Mouse (Mus musculus): Measurements from ENCODE around the gene Nthl1. TPM values are rescaled to one million over a fixed set of nuclear protein-coding genes. Genes with fewer than 3 reads are reported as not detected.

Gene Nthl1
- polyA plus RNA-seq, 1 experiment from 2014 or later: 20.0 TPM

- Histone ChIP-seq H3K4me1 (replicated peaks; ENCODE audit: control insufficient read depth, insufficient read depth, low read length) (no peaks in the 10 kb centered on the region), H3K9ac (ENCODE audit: low read length) (no peak overlapping the region), H3K27me3 (ENCODE audit: control insufficient read depth, insufficient read depth, low read length) (no peaks in the 10 kb centered on the region), H3K4me2 (ENCODE audit: low read depth, low read length, severe bottlenecking) (no peak overlapping the region), H3K4me3 (ENCODE audit: low read depth, low read length) (no peak overlapping the region), H3K27ac (ENCODE audit: low read depth, low read length) (no peak overlapping the region), H3K36me3 (ENCODE audit: control insufficient read depth, insufficient read depth, low read length) (peaks cover 13% of the 10 kb centered on the region; the same call in 1 of the 2 replicates), H3K9me3 (ENCODE audit: control insufficient read depth, low read length) (no peaks in the 10 kb centered on the region)
- WGBS: 93% methylated on average over 24 of the region's 24 CpGs
- DNase-seq (ENCODE audit: low spot score) (no peak), ATAC-seq (replicated peaks; ENCODE audit: low FRiP score) (no peak)
These were observed 45.1 kb downstream of the Nthl1 start for GRCm38 (mm10) chr17:24677500-24678080.

GRCm38 (mm10) chr17:24686514-24686913, 54.0 kb downstream of the Nthl1 start:
- Histone ChIP-seq H3K4me2 (ENCODE audit: low read depth, low read length, severe bottlenecking) (peak overlapping the region; percentile 32), H3K9ac (ENCODE audit: low read length) (no peak overlapping the region), H3K27ac (ENCODE audit: low read depth, low read length) (no peak overlapping the region), H3K27me3 (ENCODE audit: control insufficient read depth, insufficient read depth, low read length) (peaks cover 32% of the 10 kb centered on the region), H3K36me3 (ENCODE audit: control insufficient read depth, insufficient read depth, low read length) (no peaks in the 10 kb centered on the region), H3K4me1 (replicated peaks; ENCODE audit: control insufficient read depth, insufficient read depth, low read length) (0 out of 2 replicates have a peak, but pooled peaks cover 7% of the 10 kb centered on the region), H3K4me3 (ENCODE audit: low read depth, low read length) (no peak overlapping the region), H3K9me3 (ENCODE audit: control insufficient read depth, low read length) (no peaks in the 10 kb centered on the region)
- no peak for ATAC-seq (replicated peaks; ENCODE audit: low FRiP score)
- DNase-seq (ENCODE audit: low spot score): no peak
- WGBS: 20% methylated on average over 16 of the region's 16 CpGs

- Histone ChIP-seq H3K4me3 (ENCODE audit: low read depth, low read length) (peak overlapping the region; percentile 22; the same call in 1 of the 2 replicates), H3K4me1 (replicated peaks; ENCODE audit: control insufficient read depth, insufficient read depth, low read length) (0 out of 2 replicates have a peak, but pooled peaks cover 7% of the 10 kb centered on the region), H3K27me3 (ENCODE audit: control insufficient read depth, insufficient read depth, low read length) (peaks cover 32% of the 10 kb centered on the region), H3K36me3 (ENCODE audit: control insufficient read depth, insufficient read depth, low read length) (no peaks in the 10 kb centered on the region), H3K9me3 (ENCODE audit: control insufficient read depth, low read length) (no peaks in the 10 kb centered on the region), H3K9ac (ENCODE audit: low read length) (peak overlapping the region; percentile 43; the same call in 1 of the 2 replicates), H3K4me2 (ENCODE audit: low read depth, low read length, severe bottlenecking) (peak overlapping the region; percentile 44), H3K27ac (ENCODE audit: low read depth, low read length) (no peak overlapping the region)
- peak; percentile 59 for ATAC-seq (replicated peaks; ENCODE audit: low FRiP score)
- peak; percentile 74 for DNase-seq (ENCODE audit: low spot score)
- WGBS: 1% methylated on average over 24 of the region's 25 CpGs
These were observed 54.7 kb downstream of the Nthl1 start for GRCm38 (mm10) chr17:24687146-24687595.

GRCm38 (mm10) chr17:24687599-24687998, 55.1 kb downstream of the Nthl1 start:
- H3K4me1 ChIP-seq (replicated peaks; ENCODE audit: control insufficient read depth, insufficient read depth, low read length): 0 out of 2 replicates have a peak, but pooled peaks cover 7% of the 10 kb centered on the region

More at GRCm38 (mm10) chr17:24687599-24687998, 55.1 kb downstream of the Nthl1 start:
- no peak for ATAC-seq (replicated peaks; ENCODE audit: low FRiP score)
- H3K4me2 ChIP-seq (ENCODE audit: low read depth, low read length, severe bottlenecking): peak overlapping the region; percentile 44
- no peaks in the 10 kb centered on the region for H3K36me3 ChIP-seq (ENCODE audit: control insufficient read depth, insufficient read depth, low read length)
- DNase-seq (ENCODE audit: low spot score): no peak
- H3K27me3 ChIP-seq (ENCODE audit: control insufficient read depth, insufficient read depth, low read length): peaks cover 32% of the 10 kb centered on the region
- H3K9ac ChIP-seq (ENCODE audit: low read length): peak overlapping the region; percentile 43; the same call in 1 of the 2 replicates
- H3K27ac ChIP-seq (ENCODE audit: low read depth, low read length): no peak overlapping the region
- no peaks in the 10 kb centered on the region for H3K9me3 ChIP-seq (ENCODE audit: control insufficient read depth, low read length)
- H3K4me3 ChIP-seq (ENCODE audit: low read depth, low read length): peak overlapping the region; percentile 22; the same call in 1 of the 2 replicates
- 21% methylated on average over 23 of the region's 23 CpGs for WGBS

Small RNAs within 50 kb of the gene (microRNA-seq; reads per million reads assigned to microRNA genes)
- not detected for gene Gm24589 (ENCODE audit: insufficient number of aligned reads)

Other genes starting within 250 kb of the Nthl1 start
- gene Rnps1, start 218.1 kb upstream of the Nthl1 start, polyA plus RNA-seq (2014; fragmentation: Nextera tagmentation; extraction: Ambion mirVana): 441 and 443 TPM in 2 replicates
- gene Eci1, start 206.0 kb upstream of the Nthl1 start, polyA plus RNA-seq (2014; fragmentation: Nextera tagmentation; extraction: Ambion mirVana): 59.7 and 68.7 TPM in 2 replicates
- gene Dnase1l2, start 189.6 kb upstream of the Nthl1 start, polyA plus RNA-seq (2014; fragmentation: Nextera tagmentation; extraction: Ambion mirVana): 2.7 and 3.3 TPM in 2 replicates
- gene E4f1, start 162.4 kb upstream of the Nthl1 start, polyA plus RNA-seq (2014; fragmentation: Nextera tagmentation; extraction: Ambion mirVana): 28.8 and 31.4 TPM in 2 replicates
- 72.1 and 73.4 TPM in 2 replicates for gene Pgp, start 162.3 kb upstream of the Nthl1 start, polyA plus RNA-seq (2014; fragmentation: Nextera tagmentation; extraction: Ambion mirVana)
- gene Bricd5, start 158.8 kb upstream of the Nthl1 start, polyA plus RNA-seq (2014; fragmentation: Nextera tagmentation; extraction: Ambion mirVana): 0.41 and 0.44 TPM in 2 replicates
- gene Mlst8, start 153.6 kb upstream of the Nthl1 start, polyA plus RNA-seq (2014; fragmentation: Nextera tagmentation; extraction: Ambion mirVana): 33.8 and 34.0 TPM in 2 replicates
- 8.0 and 9.3 TPM in 2 replicates for gene Caskin1, start 144.1 kb upstream of the Nthl1 start, polyA plus RNA-seq (2014; fragmentation: Nextera tagmentation; extraction: Ambion mirVana)
- gene Traf7, start 104.7 kb upstream of the Nthl1 start, polyA plus RNA-seq (2014; fragmentation: Nextera tagmentation; extraction: Ambion mirVana): 113 and 123 TPM in 2 replicates
- gene Rab26, start 98.5 kb upstream of the Nthl1 start, polyA plus RNA-seq (2014; fragmentation: Nextera tagmentation; extraction: Ambion mirVana): 1.8 and 2.7 TPM in 2 replicates
- gene Pkd1, start 82.8 kb upstream of the Nthl1 start, polyA plus RNA-seq (2014; fragmentation: Nextera tagmentation; extraction: Ambion mirVana): 19.0 and 23.9 TPM in 2 replicates
- 77.6 and 87.4 TPM in 2 replicates for gene Tsc2, start 50 bp upstream of the Nthl1 start, polyA plus RNA-seq (2014; fragmentation: Nextera tagmentation; extraction: Ambion mirVana)
- 26.8 and 32.3 TPM in 2 replicates for gene Slc9a3r2, start 17.6 kb downstream of the Nthl1 start, polyA plus RNA-seq (2014; fragmentation: Nextera tagmentation; extraction: Ambion mirVana)
- gene Npw, start 25.8 kb downstream of the Nthl1 start, polyA plus RNA-seq (2014; fragmentation: Nextera tagmentation; extraction: Ambion mirVana): 0.32 TPM in 1 of 2 replicates, not detected in the other
- 37.6 and 38.4 TPM in 2 replicates for gene Zfp598, start 37.0 kb downstream of the Nthl1 start, polyA plus RNA-seq (2014; fragmentation: Nextera tagmentation; extraction: Ambion mirVana)
- gene Syngr3, start 57.3 kb downstream of the Nthl1 start, polyA plus RNA-seq (2014; fragmentation: Nextera tagmentation; extraction: Ambion mirVana): 14.0 and 17.0 TPM in 2 replicates
- 54.9 and 55.4 TPM in 2 replicates for gene Gfer, start 63.5 kb downstream of the Nthl1 start, polyA plus RNA-seq (2014; fragmentation: Nextera tagmentation; extraction: Ambion mirVana)
- gene Noxo1, start 63.6 kb downstream of the Nthl1 start, polyA plus RNA-seq (2014; fragmentation: Nextera tagmentation; extraction: Ambion mirVana): 1.7 and 1.9 TPM in 2 replicates
- gene Tbl3, start 75.0 kb downstream of the Nthl1 start, polyA plus RNA-seq (2014; fragmentation: Nextera tagmentation; extraction: Ambion mirVana): 111 and 127 TPM in 2 replicates
- 0.36 and 0.81 TPM in 2 replicates for gene Rnf151, start 85.4 kb downstream of the Nthl1 start, polyA plus RNA-seq (2014; fragmentation: Nextera tagmentation; extraction: Ambion mirVana)
- 1,407 and 1,469 TPM in 2 replicates for gene Rps2, start 85.4 kb downstream of the Nthl1 start, polyA plus RNA-seq (2014; fragmentation: Nextera tagmentation; extraction: Ambion mirVana)
- gene Ndufb10, start 91.8 kb downstream of the Nthl1 start, polyA plus RNA-seq (2014; fragmentation: Nextera tagmentation; extraction: Ambion mirVana): 189 and 195 TPM in 2 replicates
- not detected in 2 replicates for gene Rpl3l, start 95.1 kb downstream of the Nthl1 start, polyA plus RNA-seq (2014; fragmentation: Nextera tagmentation; extraction: Ambion mirVana)
- 21.3 and 21.6 TPM in 2 replicates for gene Msrb1, start 104.0 kb downstream of the Nthl1 start, polyA plus RNA-seq (2014; fragmentation: Nextera tagmentation; extraction: Ambion mirVana)
- gene Hs3st6, start 120.3 kb downstream of the Nthl1 start, polyA plus RNA-seq (2014; fragmentation: Nextera tagmentation; extraction: Ambion mirVana): 0.21 and 0.51 TPM in 2 replicates
- gene Meiob, start 171.6 kb downstream of the Nthl1 start, polyA plus RNA-seq (2014; fragmentation: Nextera tagmentation; extraction: Ambion mirVana): not detected in 2 replicates
- 25.4 and 26.7 TPM in 2 replicates for gene Hagh, start 207.5 kb downstream of the Nthl1 start, polyA plus RNA-seq (2014; fragmentation: Nextera tagmentation; extraction: Ambion mirVana)
- 18.2 and 19.3 TPM in 2 replicates for gene Fahd1, start 217.7 kb downstream of the Nthl1 start, polyA plus RNA-seq (2014; fragmentation: Nextera tagmentation; extraction: Ambion mirVana)
- gene Igfals, start 233.3 kb downstream of the Nthl1 start, polyA plus RNA-seq (2014; fragmentation: Nextera tagmentation; extraction: Ambion mirVana): not detected in 2 replicates

Measured in forebrain, embryonic 11.5 days (tissue).